Mouse (Mus musculus): ENCODE data around the gene Cela1. TPM values are rescaled to one million over a fixed set of nuclear protein-coding genes. Genes with fewer than 3 reads are reported as not detected.

The Cela1 gene
- polyA plus RNA-seq, 2 experiments: 2.6 to 2.8 TPM

GRCm38 (mm10) chr15:100627287-100627686, 60.4 kb downstream of the Cela1 start:
- WGBS: 7% methylated on average over 10 of the region's 10 CpGs
- Histone ChIP-seq H3K9me3 (ENCODE audit: control insufficient read depth, low read length) (no peaks in the 10 kb centered on the region), H3K4me1 (ENCODE audit: control insufficient read depth, insufficient read depth, low read length) (peaks cover 8% of the 10 kb centered on the region; the same call in 1 of the 2 replicates), H3K27me3 (ENCODE audit: control insufficient read depth, insufficient read depth, low read length) (no peaks in the 10 kb centered on the region), H3K4me3 (replicated peaks; ENCODE audit: low read length) (no peak overlapping the region), H3K27ac (replicated peaks; ENCODE audit: low read depth, low read length) (no peak overlapping the region), H3K9ac (ENCODE audit: low read depth, low read length, severe bottlenecking) (no peak overlapping the region), H3K36me3 (ENCODE audit: control insufficient read depth, insufficient read depth, low read length) (no peaks in the 10 kb centered on the region), H3K4me2 (replicated peaks; ENCODE audit: low read depth, low read length, severe bottlenecking) (no peak overlapping the region; the same call in 1 of the 2 replicates)
- no peak for DNase-seq (ENCODE audit: low spot score)
- no peak for ATAC-seq (ENCODE audit: low FRiP score, low read depth)
- TF ChIP-seq POLR2A (IDR thresholded peaks at IDR 0.05; ENCODE audit: borderline replicate concordance, extremely low read depth, insufficient read depth, insufficient read length): no peak

GRCm38 (mm10) chr15:100624435-100624834, 63.3 kb downstream of the Cela1 start:
- H3K9me3 ChIP-seq (ENCODE audit: control insufficient read depth, low read length): no peaks in the 10 kb centered on the region
- no peaks in the 10 kb centered on the region for H3K27me3 ChIP-seq (ENCODE audit: control insufficient read depth, insufficient read depth, low read length)
- no peak overlapping the region for H3K4me2 ChIP-seq (replicated peaks; ENCODE audit: low read depth, low read length, severe bottlenecking)
- peaks cover 8% of the 10 kb centered on the region; the same call in 1 of the 2 replicates for H3K4me1 ChIP-seq (ENCODE audit: control insufficient read depth, insufficient read depth, low read length)
- WGBS: 97% methylated on average over 3 of the region's 3 CpGs
- H3K27ac ChIP-seq (replicated peaks; ENCODE audit: low read depth, low read length): no peak overlapping the region
- peaks cover 7% of the 10 kb centered on the region for H3K36me3 ChIP-seq (ENCODE audit: control insufficient read depth, insufficient read depth, low read length)
- no peak overlapping the region for H3K9ac ChIP-seq (ENCODE audit: low read depth, low read length, severe bottlenecking)
- no peak for DNase-seq (ENCODE audit: low spot score)
- no peak overlapping the region for H3K4me3 ChIP-seq (replicated peaks; ENCODE audit: low read length)
- no peak for ATAC-seq (ENCODE audit: low FRiP score, low read depth)
- TF ChIP-seq POLR2A (IDR thresholded peaks at IDR 0.05; ENCODE audit: borderline replicate concordance, extremely low read depth, insufficient read depth, insufficient read length): no peak

Small RNA genes within 50 kb of the gene (microRNA-seq; reads per million reads assigned to microRNA genes)
- gene Mir6961: not detected

Other genes with a start within 250 kb of the Cela1 start
- 62.4 and 72.0 TPM in 2 replicates for gene Letmd1, start 218.9 kb downstream of the Cela1 start, polyA plus RNA-seq (2012; rRNA removed)
- 27.9 and 29.8 TPM in 2 replicates for gene Letmd1, start 218.9 kb downstream of the Cela1 start, polyA plus RNA-seq (2014; fragmentation: Nextera tagmentation; extraction: Ambion mirVana)
- gene Csrnp2, start 192.4 kb downstream of the Cela1 start, polyA plus RNA-seq (2012; rRNA removed): 14.6 and 17.9 TPM in 2 replicates
- 18.2 and 20.8 TPM in 2 replicates for gene Csrnp2, start 192.4 kb downstream of the Cela1 start, polyA plus RNA-seq (2014; fragmentation: Nextera tagmentation; extraction: Ambion mirVana)
- gene Tfcp2, start 135.9 kb downstream of the Cela1 start, polyA plus RNA-seq (2012; rRNA removed): 30.1 and 30.5 TPM in 2 replicates
- 23.2 and 26.1 TPM in 2 replicates for gene Tfcp2, start 135.9 kb downstream of the Cela1 start, polyA plus RNA-seq (2014; fragmentation: Nextera tagmentation; extraction: Ambion mirVana)
- gene Pou6f1, start 87.9 kb downstream of the Cela1 start, polyA plus RNA-seq (2012; rRNA removed): 24.9 and 32.4 TPM in 2 replicates
- gene Pou6f1, start 87.9 kb downstream of the Cela1 start, polyA plus RNA-seq (2014; fragmentation: Nextera tagmentation; extraction: Ambion mirVana): 9.8 and 13.5 TPM in 2 replicates
- 139 and 213 TPM in 2 replicates for gene Dazap2, start 72.6 kb downstream of the Cela1 start, polyA plus RNA-seq (2012; rRNA removed)
- gene Dazap2, start 72.6 kb downstream of the Cela1 start, polyA plus RNA-seq (2014; fragmentation: Nextera tagmentation; extraction: Ambion mirVana): 185 and 191 TPM in 2 replicates
- 18.5 and 19.7 TPM in 2 replicates for gene Smagp, start 51.0 kb downstream of the Cela1 start, polyA plus RNA-seq (2012; rRNA removed)
- 21.5 and 25.4 TPM in 2 replicates for gene Smagp, start 51.0 kb downstream of the Cela1 start, polyA plus RNA-seq (2014; fragmentation: Nextera tagmentation; extraction: Ambion mirVana)
- gene Bin2, start 18.4 kb downstream of the Cela1 start, polyA plus RNA-seq (2012; rRNA removed): 3.7 and 4.7 TPM in 2 replicates
- 2.3 and 3.5 TPM in 2 replicates for gene Bin2, start 18.4 kb downstream of the Cela1 start, polyA plus RNA-seq (2014; fragmentation: Nextera tagmentation; extraction: Ambion mirVana)
- 1.1 TPM in 2 replicates for gene Galnt6, start 41.5 kb upstream of the Cela1 start, polyA plus RNA-seq (2012; rRNA removed)
- gene Galnt6, start 41.5 kb upstream of the Cela1 start, polyA plus RNA-seq (2014; fragmentation: Nextera tagmentation; extraction: Ambion mirVana): 1.4 and 1.9 TPM in 2 replicates
- 3.8 TPM in 2 replicates for gene Slc4a8, start 73.8 kb upstream of the Cela1 start, polyA plus RNA-seq (2012; rRNA removed)
- gene Slc4a8, start 73.8 kb upstream of the Cela1 start, polyA plus RNA-seq (2014; fragmentation: Nextera tagmentation; extraction: Ambion mirVana): 2.9 TPM in 2 replicates
- 7.9 and 8.4 TPM in 2 replicates for gene Scn8a, start 181.9 kb upstream of the Cela1 start, polyA plus RNA-seq (2012; rRNA removed)
- gene Scn8a, start 181.9 kb upstream of the Cela1 start, polyA plus RNA-seq (2014; fragmentation: Nextera tagmentation; extraction: Ambion mirVana): 4.3 and 4.7 TPM in 2 replicates

Data from limb, embryonic 14.5 days (tissue).